Mouse (Mus musculus) heart, embryonic 10.5 days (tissue): ENCODE measurements at regions not wholly inside any gene's neighbourhood (a gene's known extent, or its start where the extent isn't known, plus 50 kb on each side); places are given as distances from the start of the nearest gene placed in this dataset.

ENCODE experiments used
- DNase-seq: peaks from one replicate; pipeline ENCODE4 v3.0.0-alpha.2; 2017; ENCODE audit warnings: low spot score
- H3K27ac ChIP-seq: fragments of 300-500 bp; sonication (generic); 2 replicates; pipeline ENCODE4 v1.5.1; 2016; ENCODE audit warnings: mild to moderate bottlenecking
- H3K27me3 ChIP-seq: fragments of 300-500 bp; sonication (generic); 2 replicates; pipeline ENCODE4 v1.6.1; 2016; ENCODE audit warnings: mild to moderate bottlenecking; ENCODE audit not compliant: poor library complexity, insufficient read depth, severe bottlenecking
- H3K36me3 ChIP-seq: fragments of 300-500 bp; sonication (generic); 2 replicates; pipeline ENCODE4 v1.6.1; 2016; ENCODE audit warnings: mild to moderate bottlenecking, moderate library complexity
- H3K4me1 ChIP-seq: fragments of 300-500 bp; sonication (generic); 2 replicates; pipeline ENCODE4 v1.6.1; 2016; ENCODE audit warnings: mild to moderate bottlenecking
- H3K4me3 ChIP-seq: fragments of 300-500 bp; sonication (generic); 2 replicates; pipeline ENCODE4 v1.5.1; 2016; ENCODE audit warnings: mild to moderate bottlenecking, moderate library complexity
- H3K9me3 ChIP-seq: fragments of 300-500 bp; sonication (generic); 2 replicates; pipeline ENCODE4 v1.6.1; 2016; ENCODE audit warnings: mild to moderate bottlenecking, moderate library complexity
- WGBS: fragments of 180-500 bp; shearing (Covaris S2); methylation state at CpG from one replicate; pipeline ENCODE4 v1.1.7; 2016; 5-methylcytosine and 5-hydroxymethylcytosine counted together

- Histone ChIP-seq H3K36me3 (no peaks in the 10 kb centered on the region), H3K27me3 (no peaks in the 10 kb centered on the region)
Observed at GRCm38 (mm10) chr8:76432813-76433212, 466.4 kb upstream of the Nr3c2 start.

GRCm38 (mm10) chr8:76437951-76438350, 461.3 kb upstream of the Nr3c2 start:
- H3K27me3 ChIP-seq: no peaks in the 10 kb centered on the region
- H3K27ac ChIP-seq: no peak overlapping the region
- 85% methylated on average over 3 of the region's 3 CpGs for WGBS
- H3K36me3 ChIP-seq: no peaks in the 10 kb centered on the region
- DNase-seq: no peak
- H3K4me1 ChIP-seq: no peaks in the 10 kb centered on the region
- H3K9me3 ChIP-seq: no peaks in the 10 kb centered on the region
- H3K4me3 ChIP-seq: no peak overlapping the region

More at GRCm38 (mm10) chr8:76432813-76433212, 466.4 kb upstream of the Nr3c2 start:
- Histone ChIP-seq H3K27ac (no peak overlapping the region), H3K4me1 (no peaks in the 10 kb centered on the region), H3K9me3 (no peaks in the 10 kb centered on the region), H3K4me3 (no peak overlapping the region)
- DNase-seq: no peak

- no peak for DNase-seq
- Histone ChIP-seq H3K9me3 (no peaks in the 10 kb centered on the region), H3K27ac (no peak overlapping the region), H3K36me3 (no peaks in the 10 kb centered on the region), H3K4me1 (no peaks in the 10 kb centered on the region), H3K27me3 (no peaks in the 10 kb centered on the region), H3K4me3 (no peak overlapping the region)
- WGBS: 65% methylated on average over 5 of the region's 5 CpGs
Observed at GRCm38 (mm10) chr8:76474464-76475208, 424.6 kb upstream of the Nr3c2 start.

- H3K4me1 ChIP-seq: no peaks in the 10 kb centered on the region
- 79% methylated on average over 4 of the region's 4 CpGs for WGBS
- no peak overlapping the region for H3K27ac ChIP-seq
- DNase-seq: no peak
- no peaks in the 10 kb centered on the region for H3K27me3 ChIP-seq
- H3K4me3 ChIP-seq: no peak overlapping the region
- H3K9me3 ChIP-seq: no peaks in the 10 kb centered on the region
- no peaks in the 10 kb centered on the region for H3K36me3 ChIP-seq
Observed at GRCm38 (mm10) chr8:76478966-76479365, 420.3 kb upstream of the Nr3c2 start.

- no peaks in the 10 kb centered on the region for H3K27me3 ChIP-seq
- no peak overlapping the region for H3K4me3 ChIP-seq
- H3K36me3 ChIP-seq: no peaks in the 10 kb centered on the region
- 77% methylated on average over 1 of the region's 1 CpGs for WGBS
- no peaks in the 10 kb centered on the region for H3K4me1 ChIP-seq
- no peak overlapping the region for H3K27ac ChIP-seq
- no peaks in the 10 kb centered on the region for H3K9me3 ChIP-seq
- DNase-seq: no peak
Observed at GRCm38 (mm10) chr8:76503621-76504020, 395.6 kb upstream of the Nr3c2 start.

GRCm38 (mm10) chr8:76507247-76507646, 392.0 kb upstream of the Nr3c2 start:
- Histone ChIP-seq H3K27ac (no peak overlapping the region), H3K4me1 (no peaks in the 10 kb centered on the region), H3K4me3 (no peak overlapping the region), H3K36me3 (no peaks in the 10 kb centered on the region), H3K27me3 (no peaks in the 10 kb centered on the region), H3K9me3 (no peaks in the 10 kb centered on the region)
- no peak for DNase-seq
- 77% methylated on average over 3 of the region's 3 CpGs for WGBS

GRCm38 (mm10) chr8:76509201-76509600, 390.0 kb upstream of the Nr3c2 start:
- Histone ChIP-seq H3K27ac (no peak overlapping the region), H3K4me1 (no peaks in the 10 kb centered on the region), H3K4me3 (no peak overlapping the region), H3K36me3 (no peaks in the 10 kb centered on the region), H3K9me3 (no peaks in the 10 kb centered on the region), H3K27me3 (no peaks in the 10 kb centered on the region)
- DNase-seq: no peak

- WGBS: 78% methylated on average over 1 of the region's 1 CpGs
- no peaks in the 10 kb centered on the region for H3K9me3 ChIP-seq
Observed at GRCm38 (mm10) chr8:76514132-76514531, 385.1 kb upstream of the Nr3c2 start.

GRCm38 (mm10) chr8:76538806-76539480, 360.3 kb upstream of the Nr3c2 start:
- H3K9me3 ChIP-seq: no peaks in the 10 kb centered on the region
- H3K27ac ChIP-seq: no peak overlapping the region
- no peaks in the 10 kb centered on the region for H3K36me3 ChIP-seq
- no peaks in the 10 kb centered on the region for H3K27me3 ChIP-seq
- H3K4me1 ChIP-seq: no peaks in the 10 kb centered on the region
- no peak for DNase-seq
- 79% methylated on average over 3 of the region's 3 CpGs for WGBS
- no peak overlapping the region for H3K4me3 ChIP-seq

More at GRCm38 (mm10) chr8:76514132-76514531, 385.1 kb upstream of the Nr3c2 start:
- DNase-seq: no peak
- Histone ChIP-seq H3K36me3 (no peaks in the 10 kb centered on the region), H3K27me3 (no peaks in the 10 kb centered on the region), H3K4me3 (no peak overlapping the region), H3K27ac (no peak overlapping the region), H3K4me1 (no peaks in the 10 kb centered on the region)

GRCm38 (mm10) chr8:76539638-76540037, 359.6 kb upstream of the Nr3c2 start:
- H3K9me3 ChIP-seq: no peaks in the 10 kb centered on the region
- H3K27ac ChIP-seq: no peak overlapping the region
- H3K4me1 ChIP-seq: no peaks in the 10 kb centered on the region
- H3K36me3 ChIP-seq: no peaks in the 10 kb centered on the region
- 81% methylated on average over 4 of the region's 4 CpGs for WGBS
- no peaks in the 10 kb centered on the region for H3K27me3 ChIP-seq
- no peak overlapping the region for H3K4me3 ChIP-seq
- no peak for DNase-seq

GRCm38 (mm10) chr8:76540611-76541010, 358.6 kb upstream of the Nr3c2 start:
- H3K36me3 ChIP-seq: no peaks in the 10 kb centered on the region
- H3K27ac ChIP-seq: no peak overlapping the region
- H3K27me3 ChIP-seq: no peaks in the 10 kb centered on the region
- WGBS: 61% methylated on average over 3 of the region's 3 CpGs
- DNase-seq: no peak
- H3K4me1 ChIP-seq: no peaks in the 10 kb centered on the region
- no peaks in the 10 kb centered on the region for H3K9me3 ChIP-seq
- H3K4me3 ChIP-seq: no peak overlapping the region

GRCm38 (mm10) chr8:76551681-76552080, 347.6 kb upstream of the Nr3c2 start:
- Histone ChIP-seq H3K36me3 (no peaks in the 10 kb centered on the region), H3K27me3 (no peaks in the 10 kb centered on the region), H3K9me3 (no peaks in the 10 kb centered on the region), H3K4me1 (no peaks in the 10 kb centered on the region), H3K27ac (no peak overlapping the region), H3K4me3 (no peak overlapping the region)
- 75% methylated on average over 2 of the region's 2 CpGs for WGBS
- DNase-seq: no peak

- 78% methylated on average over 1 of the region's 1 CpGs for WGBS
- Histone ChIP-seq H3K27ac (no peak overlapping the region), H3K4me3 (no peak overlapping the region), H3K36me3 (no peaks in the 10 kb centered on the region), H3K27me3 (no peaks in the 10 kb centered on the region), H3K4me1 (no peaks in the 10 kb centered on the region), H3K9me3 (no peaks in the 10 kb centered on the region)
- no peak for DNase-seq
Observed at GRCm38 (mm10) chr8:76601566-76601965, 297.7 kb upstream of the Nr3c2 start.
